ENCODE assay signal across 14 mouse cellular contexts in genomic region chr14:79519663-79519975, GRCm38 (mm10). TPM values are rescaled to one million over a fixed set of nuclear protein-coding genes. Genes with fewer than 3 reads are reported as not detected.
DNase-seq lines count a peak whose midpoint lies in the region; ATAC-seq and TF ChIP-seq lines count a peak whose summit lies in the region.
"Had no signal": no experiment of that assay in that cellular context is flagged by ENCODE, and none has a peak within 500 bp of the region (broad histone marks: within the 10 kb centered on the region; RNA-seq: fewer than 3 reads in every experiment).

No protein-coding gene starts in this region.

- no peaks in the 10 kb centered on the region for H3K27me3 ChIP-seq in megakaryocyte, embryonic 14.5 days (replicated peaks)

- peak overlapping the region; percentile 56 for H3K4me3 ChIP-seq in gastrocnemius, adult 2 months
- peak overlapping the region; percentile 88 for H3K4me3 ChIP-seq in megakaryocyte, embryonic 14.5 days (replicated peaks)
- peak overlapping the region; percentile 64 for H3K4me3 ChIP-seq in bone marrow macrophage, adult 2 months (ENCODE audit: insufficient read depth, low read length)
- no peak overlapping the region for H3K4me3 ChIP-seq in left cerebral cortex, adult 2 months
- H3K4me3 ChIP-seq: forebrain, embryonic 10.5 days; limb, embryonic 10.5 days had no signal

- peaks cover 87% of the 10 kb centered on the region for H3K4me1 ChIP-seq in megakaryocyte, embryonic 14.5 days
- H3K4me1 ChIP-seq in bone marrow macrophage, adult 2 months (ENCODE audit: control insufficient read depth, insufficient read depth, low read length) = peaks cover 33% of the 10 kb centered on the region
- H3K4me1 ChIP-seq: limb, embryonic 10.5 days had no signal

- H3K9me3 ChIP-seq in megakaryocyte, embryonic 14.5 days = no peaks in the 10 kb centered on the region
- H3K9me3 ChIP-seq: forebrain, embryonic 10.5 days; limb, embryonic 10.5 days had no signal

- TF ChIP-seq CTCF in gastrocnemius, adult 2 months (IDR thresholded peaks at IDR 0.05) = no peak
- TF ChIP-seq CTCF in bone marrow macrophage, adult 2 months (IDR thresholded peaks at IDR 0.05; ENCODE audit: low read depth, low read length) = no peak
- TF ChIP-seq CTCF in left cerebral cortex, adult 2 months (IDR thresholded peaks at IDR 0.05) = no peak

- ATAC-seq in megakaryocyte, adult 5-6 weeks (ENCODE audit: poor library complexity, severe bottlenecking) = no peak

- intact Hi-C loops in gastrocnemius, adult 2 months (cut with DNase I) = loop anchor here (5.0 kb wide), 1 partner anchor 43 kb away; no protein-coding TSS in a partner anchor
- intact Hi-C loops in left cerebral cortex, adult 2 months (cut with DNase I) = no loop called here

- H3K27ac ChIP-seq in gastrocnemius, adult 2 months = peak overlapping the region; percentile 77
- peak overlapping the region; percentile 89 for H3K27ac ChIP-seq in bone marrow macrophage, adult 2 months (ENCODE audit: insufficient read depth, low read depth, low read length)
- no peak overlapping the region for H3K27ac ChIP-seq in left cerebral cortex, adult 2 months
- H3K27ac ChIP-seq: forebrain, embryonic 10.5 days; limb, embryonic 10.5 days had no signal

- DNase-seq in gastrocnemius, adult 2 months = no peak
- DNase-seq in gastrocnemius, adult 8-10 months (ENCODE audit: low spot score in 2 of 2) = no peak
- DNase-seq in naive thymus-derived CD4-positive, alpha-beta T cell, adult 2 months (ENCODE audit: low read depth) = peak; percentile 49
- no peak for DNase-seq in left cerebral cortex, adult 2 months (ENCODE audit: extremely low spot score in 1 of 2, low spot score in 2 of 2)
- DNase-seq in right cerebral cortex, adult 2 months (ENCODE audit: low spot score in 2 of 2) = no peak
- DNase-seq: B cell, adult 2 months; cerebellum, adult 9-10 months; kidney, postnatal 14 days; midbrain, embryonic 14.5 days had no signal

- TF ChIP-seq POLR2A in bone marrow macrophage, adult 2 months (IDR thresholded peaks at IDR 0.05; ENCODE audit: borderline replicate concordance, low read depth, low read length) = no peak

- H3K36me3 ChIP-seq in megakaryocyte, embryonic 14.5 days (replicated peaks; ENCODE audit: low read length) = peaks cover 6% of the 10 kb centered on the region
- H3K36me3 ChIP-seq: forebrain, embryonic 10.5 days; limb, embryonic 10.5 days had no signal

RNA-seq across cellular contexts. Expression of gene Wbp4, which starts 38.3 kb away (rescaled TPM):
- 10 to 100 TPM; 19.3 to 25.7 TPM for total RNA-seq in gastrocnemius, adult 2 months (2021)
- total RNA-seq in gastrocnemius, adult 8-10 months (2022) = 10 to 100 TPM; 18.1 to 23.2 (median 20.3) TPM
- 3.9 and 4.4 TPM in 2 replicates for polyA plus RNA-seq in megakaryocyte, embryonic 14.5 days (2012; ENCODE audit: insufficient read depth, low replicate concordance)
- 31.4 and 38.6 TPM in 2 replicates for total RNA-seq in megakaryocyte, adult 5-6 weeks (2015)
- 72.6 and 75.8 TPM in 2 replicates for total RNA-seq in megakaryocyte, adult 5-6 weeks (2017)
- polyA plus RNA-seq in bone marrow macrophage, adult 2 months (2012; ENCODE audit: insufficient read depth, insufficient read length, missing spikeins) = 41.3 and 55.2 TPM in 2 replicates
- total RNA-seq in left cerebral cortex, adult 2 months (2021) = 10 to 100 TPM; 47.7 to 52.0 TPM

RNA-seq across cellular contexts. Expression of gene Elf1, which starts 38.6 kb away (rescaled TPM):
- total RNA-seq in gastrocnemius, adult 2 months (2021) = 1 to 10 TPM; 4.6 to 6.0 TPM
- 1 to 10 TPM; 3.0 to 4.3 (median 4.0) TPM for total RNA-seq in gastrocnemius, adult 8-10 months (2022)
- polyA plus RNA-seq in megakaryocyte, embryonic 14.5 days (2012; ENCODE audit: insufficient read depth, low replicate concordance) = 1.5 and 3.9 TPM in 2 replicates
- total RNA-seq in megakaryocyte, adult 5-6 weeks (2015) = 66.4 and 69.3 TPM in 2 replicates
- 138 and 142 TPM in 2 replicates for total RNA-seq in megakaryocyte, adult 5-6 weeks (2017)
- polyA plus RNA-seq in bone marrow macrophage, adult 2 months (2012; ENCODE audit: insufficient read depth, insufficient read length, missing spikeins) = 69.9 and 74.0 TPM in 2 replicates
- 1 to 10 TPM; 4.1 to 4.6 TPM for total RNA-seq in left cerebral cortex, adult 2 months (2021)

Comparison
In these comparisons a context has a peak if more than half of its experiments do, and no peak if none do; other contexts are left out.
1. RNA of gene Elf1, which starts 38.6 kb away (total RNA-seq): 66.4 to 142 TPM in megakaryocyte, adult 5-6 weeks; 4.6 to 6.0 TPM in gastrocnemius, adult 2 months, 4.1 to 4.6 TPM in left cerebral cortex, adult 2 months and 3.0 to 4.3 TPM in gastrocnemius, adult 8-10 months; every median in the first group is over 4 times any median in the second.